Mouse (Mus musculus) ES-E14 (cell line): ENCODE measurements around the gene P2rx3. TPM values are rescaled to one million over a fixed set of nuclear protein-coding genes. Genes with fewer than 3 reads are reported as not detected.

ENCODE experiments used
- DNase-seq: peaks from one replicate; pipeline ENCODE4 v3.0.0-alpha.2; 2013; ENCODE audit warnings: low read depth, low spot score
- H3K27ac ChIP-seq: 2 replicates; pipeline ENCODE4 v1.5.1; 2012; ENCODE audit warnings: low read depth, mild to moderate bottlenecking, low read length, moderate library complexity, mixed read lengths; ENCODE audit not compliant: poor library complexity, insufficient read depth, severe bottlenecking
- H3K36me3 ChIP-seq: 2 replicates; pipeline ENCODE4 v1.6.1; 2012; ENCODE audit warnings: mild to moderate bottlenecking, low read length, moderate library complexity, mixed read lengths; ENCODE audit not compliant: control insufficient read depth, poor library complexity, insufficient read depth, severe bottlenecking
- H3K4me1 ChIP-seq, 2 experiments: fragments of 150-350 bp in 1 of 2; sonication (generic) in 1 of 2; 2 replicates each; pipeline ENCODE4 v1.6.1; 2012; ENCODE audit warnings: low read length in 2 of 2, mild to moderate bottlenecking in 1 of 2, mixed read lengths in 1 of 2; ENCODE audit not compliant: control insufficient read depth in 2 of 2, insufficient read depth in 2 of 2, poor library complexity in 1 of 2
- H3K4me3 ChIP-seq, 2 experiments: fragments of 150-350 bp in 1 of 2; sonication (generic) in 1 of 2; 2 replicates each; pipeline ENCODE4 v1.5.1; 2012; ENCODE audit warnings: low read length in 2 of 2, low read depth in 1 of 2, mild to moderate bottlenecking in 1 of 2, mixed read lengths in 1 of 2; ENCODE audit not compliant: insufficient read depth in 1 of 2, poor library complexity in 1 of 2, severe bottlenecking in 1 of 2
- H3K9ac ChIP-seq: 2 replicates; pipeline ENCODE4 v1.6.1; 2012; ENCODE audit warnings: low read depth, mild to moderate bottlenecking, low read length, mixed read lengths; ENCODE audit not compliant: poor library complexity, insufficient read depth, severe bottlenecking
- H3K9me3 ChIP-seq: fragments of 150-350 bp; sonication (generic); 2 replicates; pipeline ENCODE4 v1.6.1; 2012; ENCODE audit warnings: low read depth, mild to moderate bottlenecking, low read length; ENCODE audit not compliant: control insufficient read depth, insufficient read depth
- CHD2 ChIP-seq: IDR thresholded peaks from 2 replicates; pipeline ENCODE4 v1.6.1; 2014; ENCODE audit warnings: mild to moderate bottlenecking, low read depth, low read length, inconsistent platforms
- HCFC1 ChIP-seq: IDR thresholded peaks from 2 replicates; pipeline ENCODE4 v1.6.1; 2012; ENCODE audit warnings: low read length, inconsistent platforms, borderline replicate concordance; ENCODE audit not compliant: insufficient read depth
- MAFK ChIP-seq: IDR thresholded peaks from 2 replicates; pipeline ENCODE4 v1.6.1; 2014; ENCODE audit warnings: mild to moderate bottlenecking, low read depth, low read length, inconsistent platforms; ENCODE audit not compliant: insufficient read depth
- ZC3H11A ChIP-seq: IDR thresholded peaks from 2 replicates; pipeline ENCODE4 v1.6.1; 2012; ENCODE audit warnings: low read depth, mild to moderate bottlenecking, inconsistent platforms, low read length, borderline replicate concordance
- ZNF384 ChIP-seq: IDR thresholded peaks from 2 replicates; pipeline ENCODE4 v1.6.1; 2012; ENCODE audit warnings: low read depth, low read length, inconsistent platforms
- in situ Hi-C, 2 experiments: fragments of 600-800 bp; cut with MboI; formaldehyde crosslinking; loops; one replicate each; pipeline ENCODE4 v1.15.1; 2025; ENCODE audit warnings: low sequenced_read_pairs in 2 of 2, inconsistent platforms in 1 of 2; ENCODE audit not compliant: unreplicated experiment in 2 of 2
- total RNA-seq: library from RNA; depleted of rRNA; stranded (reverse); fragments of 300-350 nt; gene quantifications from 2 replicates; pipeline ENCODE4 v1.2.3, GENCODE M21; 2012

The P2rx3 gene
- total RNA-seq, 1 experiment, result 4.6 TPM

DNA sequence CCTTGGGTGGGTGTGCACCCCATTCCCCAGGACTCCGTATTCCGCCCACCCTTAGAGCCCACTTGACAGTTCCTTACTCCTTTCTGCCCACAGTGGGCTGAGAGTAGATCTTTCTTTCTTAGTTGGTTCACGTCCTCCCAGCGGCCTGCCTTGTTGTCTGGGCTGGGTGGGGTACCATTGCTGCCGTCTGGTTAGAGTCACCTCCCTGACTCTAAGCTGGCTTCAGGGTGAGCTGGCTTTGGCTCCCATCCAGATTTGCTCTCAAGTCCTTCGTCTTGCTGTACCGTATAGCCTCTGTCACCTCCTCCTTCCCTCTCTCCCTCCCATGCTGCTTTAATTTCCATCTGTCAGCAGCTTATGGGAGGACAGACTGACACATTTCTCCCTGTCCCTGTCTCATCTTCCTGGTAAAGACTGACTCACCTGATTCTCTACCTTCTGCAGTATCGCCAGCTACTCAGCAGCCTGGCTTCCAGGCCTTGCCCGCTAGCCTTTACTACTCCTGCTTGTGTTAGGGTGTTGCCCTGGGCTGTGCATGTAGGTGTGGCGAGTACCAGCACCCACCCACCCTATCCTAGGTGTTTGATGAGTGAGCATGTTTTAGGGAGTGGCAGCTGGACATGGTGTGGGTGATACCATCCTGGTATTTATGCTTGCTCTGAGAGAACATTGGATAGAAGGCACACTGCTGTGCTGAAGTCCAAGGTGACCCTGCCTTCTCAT is 30.8 kb upstream of the P2rx3 start:
- H3K4me3 ChIP-seq, result no peak overlapping the region
- H3K27ac ChIP-seq, result no peak overlapping the region
- no peaks in the 10 kb centered on the region for H3K9me3 ChIP-seq
- H3K36me3 ChIP-seq, result peaks cover 6% of the 10 kb centered on the region; the same call in 1 of the 2 replicates
- peaks cover 0 to 3% of the 10 kb centered on the region in 2 experiments; a peak in 1 of 4 replicates for H3K4me1 ChIP-seq
- TF ChIP-seq MAFK (no peak), ZNF384 (no peak), CHD2 (no peak), HCFC1 (no peak), ZC3H11A (no peak)
- no peak for DNase-seq
- in situ Hi-C loops, result no loop called here
- no peak overlapping the region for H3K9ac ChIP-seq

DNA sequence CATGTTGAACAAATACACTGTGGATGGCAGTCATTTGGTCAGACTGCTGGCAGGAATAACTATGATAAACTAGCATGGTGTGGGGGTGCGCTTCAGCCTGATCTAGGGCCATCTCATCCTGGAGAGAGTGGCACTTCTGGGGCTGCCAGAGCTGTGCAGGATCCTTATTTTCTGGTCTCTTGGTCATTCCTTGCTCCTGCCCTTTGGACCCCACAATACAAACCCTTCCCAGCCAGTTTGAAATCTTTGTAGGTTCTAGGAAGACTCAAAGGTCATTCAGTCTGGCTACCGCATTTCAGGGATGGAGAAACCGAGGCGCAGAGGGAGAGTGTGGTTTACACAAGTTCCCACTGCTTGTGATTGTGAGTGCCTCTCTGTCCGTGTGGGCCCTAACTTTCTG is 29.7 kb upstream of the P2rx3 start:
- Histone ChIP-seq H3K27ac (no peak overlapping the region), H3K9ac (no peak overlapping the region), H3K4me1 (peaks cover 0 to 3% of the 10 kb centered on the region in 2 experiments; a peak in 1 of 4 replicates), H3K36me3 (peaks cover 15% of the 10 kb centered on the region; the same call in 1 of the 2 replicates), H3K9me3 (no peaks in the 10 kb centered on the region), H3K4me3 (no peak overlapping the region)
- in situ Hi-C loops, result no loop called here
- TF ChIP-seq MAFK, result no peak
- TF ChIP-seq ZC3H11A, result no peak
- no peak for TF ChIP-seq CHD2
- no peak for TF ChIP-seq HCFC1
- no peak for TF ChIP-seq ZNF384
- DNase-seq, result no peak

DNA sequence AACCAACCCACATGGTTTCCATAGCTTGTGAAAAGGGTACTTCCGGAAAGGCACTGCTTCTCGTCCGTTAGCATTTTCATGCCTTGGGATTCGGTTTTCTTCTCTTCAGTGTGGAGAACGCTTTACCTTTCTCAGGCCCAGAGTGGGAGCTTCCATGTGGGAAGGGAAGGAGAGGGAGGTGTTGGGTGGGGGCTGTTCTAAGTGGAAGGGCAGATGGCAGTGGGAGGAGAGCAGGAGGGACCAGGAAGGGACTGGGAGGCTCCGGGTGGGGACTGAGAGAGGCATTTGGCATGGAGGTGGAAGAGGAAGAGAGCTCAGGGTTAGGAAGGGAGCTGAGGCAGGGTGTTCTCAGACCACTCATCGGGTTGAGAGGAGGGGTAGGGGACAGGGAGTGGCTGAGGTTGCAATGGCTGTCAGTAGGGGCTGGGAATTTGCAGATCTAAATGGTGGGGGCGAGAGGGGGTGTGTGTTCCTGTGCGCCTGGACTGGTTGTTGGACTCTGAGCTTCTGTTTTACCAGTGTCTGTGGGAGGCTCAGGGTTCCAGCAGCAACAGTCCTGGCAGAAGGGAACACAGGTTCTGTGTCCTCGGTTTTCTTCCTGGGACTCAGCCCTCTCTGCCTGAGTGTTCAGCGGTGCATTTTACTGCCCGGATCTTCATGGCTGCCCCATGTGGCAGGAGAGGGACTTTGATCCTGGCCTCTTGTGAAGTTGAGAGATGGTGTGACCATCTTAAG is 28.0 kb upstream of the P2rx3 start:
- DNase-seq, result no peak
- Histone ChIP-seq H3K9ac (no peak overlapping the region), H3K9me3 (no peaks in the 10 kb centered on the region), H3K36me3 (peaks cover 14% of the 10 kb centered on the region; the same call in 1 of the 2 replicates), H3K27ac (no peak overlapping the region), H3K4me1 (peaks cover under 1 to 7% of the 10 kb centered on the region in 2 experiments; a peak in 2 of 4 replicates), H3K4me3 (no peak overlapping the region)
- TF ChIP-seq ZNF384 (no peak), CHD2 (no peak), HCFC1 (no peak), ZC3H11A (no peak), MAFK (no peak)
- in situ Hi-C loops, result no loop called here

DNA sequence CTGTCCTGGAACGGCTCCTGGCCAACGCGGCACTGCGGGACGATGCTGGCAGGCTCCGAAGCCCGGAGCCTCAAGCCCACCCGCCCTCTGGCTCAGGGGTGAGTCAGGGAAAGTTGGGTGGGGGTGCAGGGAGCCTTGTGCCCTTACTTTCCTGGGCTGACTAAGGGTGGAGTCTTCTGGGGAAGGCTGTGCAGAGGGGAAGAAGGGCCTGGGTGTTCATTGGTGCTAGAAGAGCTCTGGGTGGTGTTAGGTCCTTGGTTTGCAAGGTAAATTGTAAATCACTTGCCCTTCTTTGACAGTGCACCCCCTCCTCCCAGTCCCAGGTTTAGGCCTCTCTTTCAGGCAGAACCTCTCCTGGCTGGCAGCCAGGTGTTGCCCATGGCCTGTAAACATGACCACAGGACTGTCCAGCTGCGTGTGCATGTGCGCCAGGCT is 23.9 kb upstream of the P2rx3 start:
- TF ChIP-seq MAFK, result no peak
- TF ChIP-seq CHD2, result no peak
- TF ChIP-seq ZNF384, result no peak
- TF ChIP-seq ZC3H11A, result no peak
- TF ChIP-seq HCFC1, result no peak
- Histone ChIP-seq H3K27ac (no peak overlapping the region), H3K9me3 (no peaks in the 10 kb centered on the region), H3K4me3 (peak overlapping the region; percentile 66 to 69), H3K9ac (peak overlapping the region; percentile 55; the same call in 1 of the 2 replicates), H3K36me3 (peaks cover 19% of the 10 kb centered on the region; the same call in 1 of the 2 replicates), H3K4me1 (peaks cover 2 to 19% of the 10 kb centered on the region in 2 experiments; a peak in 2 of 4 replicates)
- no peak for DNase-seq
- in situ Hi-C loops, result no loop called here
